Mouse (Mus musculus) MEL (cell line): ENCODE measurements around the gene Cyp27a1. TPM values are rescaled to one million over a fixed set of nuclear protein-coding genes. Genes with fewer than 3 reads are reported as not detected.

Experiments used
- DNase-seq: peaks from one replicate; pipeline ENCODE4 v3.0.0; 2011; ENCODE audit warnings: low read depth, low spot score
- H3K27ac ChIP-seq: 2 replicates; pipeline ENCODE4 v1.5.1; 2012; ENCODE audit warnings: low read depth, mild to moderate bottlenecking, control low read depth, low read length, moderate library complexity; ENCODE audit not compliant: control insufficient read depth
- H3K27me3 ChIP-seq, 2 experiments: fragments of 150-350 bp in 1 of 2; sonication (generic) in 1 of 2; 2 replicates each; pipeline ENCODE4 v1.6.1; 2012; ENCODE audit warnings: low read length in 2 of 2, mild to moderate bottlenecking in 2 of 2, improper control_type of control experiment in 1 of 2, moderate library complexity in 1 of 2; ENCODE audit not compliant: insufficient read depth in 2 of 2, control insufficient read depth in 1 of 2
- H3K36me3 ChIP-seq, 2 experiments: 2 replicates each; pipeline ENCODE4 v1.6.1; 2012 to 2014; ENCODE audit warnings: low read length in 2 of 2, improper control_type of control experiment in 1 of 2, inconsistent platforms in 1 of 2, mild to moderate bottlenecking in 1 of 2; ENCODE audit not compliant: insufficient read depth in 2 of 2, control insufficient read depth in 1 of 2
- H3K4me1 ChIP-seq, 2 experiments: fragments of 150-350 bp in 1 of 2; sonication (generic) in 1 of 2; 2 replicates each; pipeline ENCODE4 v1.6.1; 2012; ENCODE audit warnings: low read length in 2 of 2, improper control_type of control experiment in 1 of 2, mild to moderate bottlenecking in 1 of 2; ENCODE audit not compliant: insufficient read depth in 2 of 2, control insufficient read depth in 1 of 2
- H3K4me3 ChIP-seq, 2 experiments: fragments of 150-350 bp in 1 of 2; sonication (generic) in 1 of 2; 2 replicates each; pipeline ENCODE4 v1.5.1; 2012; ENCODE audit warnings: low read depth in 2 of 2, low read length in 2 of 2, mild to moderate bottlenecking in 2 of 2, moderate library complexity in 2 of 2, control low read depth in 1 of 2, improper control_type of control experiment in 1 of 2; ENCODE audit not compliant: control insufficient read depth in 1 of 2, insufficient read depth in 1 of 2
- H3K79me2 ChIP-seq: 2 replicates; pipeline ENCODE4 v1.6.1; 2012; ENCODE audit warnings: mild to moderate bottlenecking, low read length, moderate library complexity; ENCODE audit not compliant: control insufficient read depth, poor library complexity, insufficient read depth
- H3K9ac ChIP-seq: 2 replicates; pipeline ENCODE4 v1.6.1; 2012; ENCODE audit warnings: low read depth, mild to moderate bottlenecking, control low read depth, low read length, moderate library complexity; ENCODE audit not compliant: control insufficient read depth, poor library complexity, severe bottlenecking
- H3K9me3 ChIP-seq: fragments of 150-350 bp; sonication (generic); replicated peaks from 2 replicates; pipeline ENCODE4 v1.6.1; 2012; ENCODE audit warnings: mild to moderate bottlenecking, low read length, improper control_type of control experiment, moderate library complexity; ENCODE audit not compliant: insufficient read depth
- CTCF ChIP-seq, 3 experiments: IDR thresholded peaks in 2 of 3; conservative IDR thresholded peaks in 1 of 3; 2 replicates each; pipeline ENCODE4 v1.5.1; 2011 to 2012; ENCODE audit warnings: low read length in 3 of 3, low read depth in 2 of 3, mild to moderate bottlenecking in 2 of 3, improper control_type of control experiment in 1 of 3, inconsistent platforms in 1 of 3, mixed read lengths in 1 of 3, moderate library complexity in 1 of 3; ENCODE audit not compliant: control insufficient read depth in 1 of 3, insufficient read depth in 1 of 3, poor library complexity in 1 of 3, severe bottlenecking in 1 of 3
- E2F4 ChIP-seq: IDR thresholded peaks from 2 replicates; pipeline ENCODE4 v1.6.1; 2011; ENCODE audit warnings: low read depth, low read length, improper control_type of control experiment, borderline replicate concordance
- ELF1 ChIP-seq: IDR thresholded peaks from 2 replicates; pipeline ENCODE4 v1.6.1; 2014; ENCODE audit warnings: low read depth, mild to moderate bottlenecking, inconsistent platforms, low read length, improper control_type of control experiment, moderate library complexity
- EP300 ChIP-seq, 2 experiments: IDR thresholded peaks; 2 replicates each; pipeline ENCODE4 v1.6.1; 2011; ENCODE audit warnings: improper control_type of control experiment in 2 of 2, low read length in 2 of 2, low read depth in 1 of 2, mild to moderate bottlenecking in 1 of 2
- ETS1 ChIP-seq: IDR thresholded peaks from 2 replicates; pipeline ENCODE4 v1.6.1; 2012; ENCODE audit warnings: low read depth, mild to moderate bottlenecking, inconsistent platforms, low read length, improper control_type of control experiment, moderate library complexity
- GABPA ChIP-seq: IDR thresholded peaks from 2 replicates; pipeline ENCODE4 v1.6.1; 2012; ENCODE audit warnings: low read depth, mild to moderate bottlenecking, inconsistent platforms, low read length, improper control_type of control experiment, moderate library complexity
- GATA1 ChIP-seq: IDR thresholded peaks from 2 replicates; pipeline ENCODE4 v1.6.1; 2011; ENCODE audit warnings: low read depth, low read length, improper control_type of control experiment
- HCFC1 ChIP-seq: IDR thresholded peaks from 2 replicates; pipeline ENCODE4 v1.6.1; 2012; ENCODE audit warnings: low read depth, mild to moderate bottlenecking, inconsistent platforms, low read length, improper control_type of control experiment, moderate library complexity
- MAFK ChIP-seq: IDR thresholded peaks from 2 replicates; pipeline ENCODE4 v1.6.1; 2011; ENCODE audit warnings: low read depth, mild to moderate bottlenecking, low read length, improper control_type of control experiment, borderline replicate concordance
- MAX ChIP-seq: IDR thresholded peaks from 2 replicates; pipeline ENCODE4 v1.6.1; 2011; ENCODE audit warnings: low read length, improper control_type of control experiment
- MEF2A ChIP-seq: IDR thresholded peaks from 2 replicates; pipeline ENCODE4 v1.6.1; 2014; ENCODE audit warnings: low read depth, mild to moderate bottlenecking, inconsistent platforms, low read length, improper control_type of control experiment; ENCODE audit not compliant: poor library complexity, insufficient replicate concordance, severe bottlenecking; ENCODE audit errors: extremely low read depth
- MYB ChIP-seq: IDR thresholded peaks from 2 replicates; pipeline ENCODE4 v1.6.1; 2011; ENCODE audit warnings: mild to moderate bottlenecking, low read depth, low read length, improper control_type of control experiment
- MYC ChIP-seq: IDR thresholded peaks from 2 replicates; pipeline ENCODE4 v1.6.1; 2011; ENCODE audit warnings: low read depth, mild to moderate bottlenecking, low read length, improper control_type of control experiment, moderate library complexity
- NRF1 ChIP-seq: IDR thresholded peaks from 2 replicates; pipeline ENCODE4 v1.6.1; 2014; ENCODE audit warnings: low read depth, mild to moderate bottlenecking, inconsistent platforms, low read length, improper control_type of control experiment, moderate library complexity; ENCODE audit not compliant: poor library complexity, insufficient read depth, severe bottlenecking
- POLR2AphosphoS2 ChIP-seq: IDR thresholded peaks from 2 replicates; pipeline ENCODE4 v1.6.1; 2011; ENCODE audit warnings: low read length, improper control_type of control experiment
- POLR2AphosphoS5 ChIP-seq: IDR thresholded peaks from 2 replicates; pipeline ENCODE4 v1.6.1; 2012; ENCODE audit warnings: low read depth, borderline replicate concordance, mild to moderate bottlenecking, inconsistent platforms, low read length, moderate library complexity, mixed read lengths
- SIN3A ChIP-seq: IDR thresholded peaks from 2 replicates; pipeline ENCODE4 v1.6.1; 2012; ENCODE audit warnings: low read length, improper control_type of control experiment, inconsistent platforms
- TCF12 ChIP-seq: IDR thresholded peaks from 2 replicates; pipeline ENCODE4 v1.6.1; 2014; ENCODE audit warnings: low read depth, mild to moderate bottlenecking, inconsistent platforms, low read length, improper control_type of control experiment, moderate library complexity
- USF2 ChIP-seq, 2 experiments: IDR thresholded peaks; 2 replicates each; pipeline ENCODE4 v1.6.1; 2011 to 2012; ENCODE audit warnings: improper control_type of control experiment in 2 of 2, low read length in 2 of 2, borderline replicate concordance in 1 of 2, inconsistent platforms in 1 of 2, low read depth in 1 of 2, mild to moderate bottlenecking in 1 of 2; ENCODE audit not compliant: insufficient read depth in 1 of 2
- ZC3H11A ChIP-seq: IDR thresholded peaks from 2 replicates; pipeline ENCODE4 v1.6.1; 2012; ENCODE audit warnings: low read depth, mild to moderate bottlenecking, inconsistent platforms, low read length, improper control_type of control experiment
- ZNF384 ChIP-seq: IDR thresholded peaks from 2 replicates; pipeline ENCODE4 v1.6.1; 2012; ENCODE audit warnings: low read depth, mild to moderate bottlenecking, inconsistent platforms, low read length, improper control_type of control experiment
- polyA plus RNA-seq, 2 experiments: library from polyadenylated mRNA; stranded (reverse) in 1 of 2; unstranded in 1 of 2; fragments of >175 nt in 1 of 2; fragments of >200 nt in 1 of 2; gene quantifications; 2 replicates each; pipeline versions ENCODE4 v1.2.1 to v1.2.4; 2012; ENCODE audit warnings: low replicate concordance in 2 of 2, low read depth in 1 of 2; ENCODE audit not compliant: insufficient read length in 2 of 2, insufficient read depth in 1 of 2, missing spikeins in 1 of 2
- total RNA-seq: library from RNA; depleted of rRNA; stranded (reverse); fragments of 300-350 nt; gene quantifications from 2 replicates; pipeline ENCODE4 v1.2.3, GENCODE M21; 2012

Cyp27a1 gene
- total and polyA plus RNA-seq, 3 experiments, result not detected

- Histone ChIP-seq H3K27me3 (no peaks in the 10 kb centered on the region), H3K9ac (no peak within 1 kb of the TSS)
These were observed 58.3 kb downstream of the Cyp27a1 start, which contains the start of gene Wnt6 for GRCm38 (mm10) chr1:74771845-74771930. TSS of gene Wnt6 (plus strand) at chr1:74771892.

GRCm38 (mm10) chr1:74771931-74772620, 58.7 kb downstream of the Cyp27a1 start:
- no peak overlapping the region for H3K27ac ChIP-seq
- no peaks in the 10 kb centered on the region for H3K9me3 ChIP-seq
- H3K79me2 ChIP-seq, result no peaks in the 10 kb centered on the region
- no peak overlapping the region for H3K9ac ChIP-seq
- DNase-seq, result no peak
- TF ChIP-seq E2F4 (no peak), MYC (no peak), SIN3A (no peak), USF2 (IDR thresholded peaks at IDR 0.05; ENCODE audit: borderline replicate concordance in 1 of 2, insufficient read depth in 1 of 2, low read depth in 1 of 2, low read length in 2 of 2) (no peak), ZC3H11A (no peak), ELF1 (no peak), ETS1 (no peak), NRF1 (no peak), MAFK (no peak)
- H3K4me3 ChIP-seq, result no peak overlapping the region
- peaks cover 0 to 13% of the 10 kb centered on the region in 2 experiments; a peak in 1 of 4 replicates for H3K4me1 ChIP-seq
- no peaks in the 10 kb centered on the region for H3K27me3 ChIP-seq
- no peaks in the 10 kb centered on the region for H3K36me3 ChIP-seq

More at GRCm38 (mm10) chr1:74771845-74771930, 58.3 kb downstream of the Cyp27a1 start, which contains the start of gene Wnt6:
- no peak within 1 kb of the TSS for H3K27ac ChIP-seq
- no peak for TF ChIP-seq TCF12
- no peak for TF ChIP-seq MEF2A
- no peak for TF ChIP-seq GATA1
- no peak for TF ChIP-seq MAX
- TF ChIP-seq ZC3H11A, result no peak
- TF ChIP-seq POLR2AphosphoS2, result no peak
- no peak for TF ChIP-seq MYC
- no peak for TF ChIP-seq HCFC1
- TF ChIP-seq SIN3A, result no peak
- no peak for TF ChIP-seq POLR2AphosphoS5
- no peak for TF ChIP-seq EP300 (IDR thresholded peaks at IDR 0.05; ENCODE audit: low read depth in 1 of 2, low read length in 2 of 2)
- no peak for TF ChIP-seq ZNF384
- no peak for TF ChIP-seq MYB
- no peak for TF ChIP-seq GABPA
- no peak for TF ChIP-seq CTCF (IDR thresholded peaks at IDR 0.05 in 2 of 3, conservative IDR thresholded peaks at IDR 0.05 in 1 of 3; ENCODE audit: control insufficient read depth in 1 of 3, insufficient read depth in 1 of 3, low read depth in 2 of 3, low read length in 3 of 3, poor library complexity in 1 of 3, severe bottlenecking in 1 of 3)
- TF ChIP-seq MAFK, result no peak
- no peak for TF ChIP-seq E2F4
- no peak for DNase-seq
- no peak within 1 kb of the TSS for H3K4me3 ChIP-seq
- H3K4me1 ChIP-seq, result peaks cover 0 to 13% of the 10 kb centered on the region in 2 experiments; a peak in 1 of 4 replicates
- H3K79me2 ChIP-seq, result no peaks in the 10 kb centered on the region
- no peaks in the 10 kb centered on the region for H3K9me3 ChIP-seq
- no peaks in the 10 kb centered on the region for H3K36me3 ChIP-seq
